Mouse (Mus musculus) limb, embryonic 10.5 days (tissue): ENCODE data around the gene Fbxw10. TPM values are rescaled to one million over a fixed set of nuclear protein-coding genes. Genes with fewer than 3 reads are reported as not detected.

Experiments
- DNase-seq: peaks from one replicate; pipeline ENCODE4 v3.0.0-alpha.2; 2017; ENCODE audit warnings: low spot score
- H3K27ac ChIP-seq: fragments of 300-500 bp; sonication (generic); 2 replicates; pipeline ENCODE4 v1.5.1; 2016; ENCODE audit warnings: mild to moderate bottlenecking
- H3K27me3 ChIP-seq: fragments of 300-500 bp; sonication (generic); 2 replicates; pipeline ENCODE4 v1.6.1; 2016; ENCODE audit warnings: low read depth, mild to moderate bottlenecking; ENCODE audit not compliant: poor library complexity, severe bottlenecking
- H3K36me3 ChIP-seq: fragments of 300-500 bp; sonication (generic); 2 replicates; pipeline ENCODE4 v1.6.1; 2016; ENCODE audit warnings: mild to moderate bottlenecking, moderate library complexity
- H3K4me1 ChIP-seq: fragments of 300-500 bp; sonication (generic); 2 replicates; pipeline ENCODE4 v1.6.1; 2016
- H3K4me3 ChIP-seq: fragments of 300-500 bp; sonication (generic); 2 replicates; pipeline ENCODE4 v1.5.1; 2016; ENCODE audit warnings: mild to moderate bottlenecking, moderate library complexity
- H3K9me3 ChIP-seq: fragments of 300-500 bp; sonication (generic); replicated peaks from 2 replicates; pipeline ENCODE4 v1.6.1; 2016; ENCODE audit warnings: mild to moderate bottlenecking
- WGBS: fragments of 180-500 bp; shearing (Covaris S2); methylation state at CpG from one replicate; pipeline ENCODE4 v1.1.7; 2016; 5-methylcytosine and 5-hydroxymethylcytosine counted together
- polyA plus RNA-seq: library from polyadenylated mRNA; unstranded; fragments of >200 nt; fragmentation: Nextera tagmentation; extraction: Ambion mirVana; gene quantifications from 2 replicates; pipeline ENCODE4 v1.2.1, GENCODE M21; 2016

Fbxw10 gene
- polyA plus RNA-seq = 0.31 and 0.84 TPM in 2 replicates

GRCm38 (mm10) chr11:62846961-62847654 is at the start of gene Fbxw10:
TSS of gene Fbxw10 (plus strand) at chr11:62847069.
- DNase-seq = peak; percentile 48
- H3K4me1 ChIP-seq = peaks cover 25% of the 10 kb centered on the region
- 19% methylated on average over 12 of the region's 12 CpGs for WGBS
- H3K27me3 ChIP-seq = 0 out of 2 replicates have a peak, but pooled peaks cover 5% of the 10 kb centered on the region
- peak within 1 kb of the TSS; percentile 42 for H3K4me3 ChIP-seq
- H3K27ac ChIP-seq = peak within 1 kb of the TSS; percentile 84
- no peaks in the 10 kb centered on the region for H3K9me3 ChIP-seq
- H3K36me3 ChIP-seq = no peaks in the 10 kb centered on the region

- no peak for DNase-seq
- H3K36me3 ChIP-seq = no peaks in the 10 kb centered on the region
- WGBS = 52% methylated on average over 13 of the region's 13 CpGs
- H3K27ac ChIP-seq = no peak overlapping the region
- no peaks in the 10 kb centered on the region for H3K4me1 ChIP-seq
- H3K4me3 ChIP-seq = no peak overlapping the region
- no peaks in the 10 kb centered on the region for H3K9me3 ChIP-seq
- H3K27me3 ChIP-seq = no peaks in the 10 kb centered on the region
These were observed 42.8 kb upstream of the Fbxw10 start for GRCm38 (mm10) chr11:62804119-62804518.

GRCm38 (mm10) chr11:62807965-62808364 is 38.9 kb upstream of the Fbxw10 start:
- DNase-seq = no peak
- H3K27me3 ChIP-seq = no peaks in the 10 kb centered on the region
- 82% methylated on average over 2 of the region's 2 CpGs for WGBS
- no peak overlapping the region for H3K27ac ChIP-seq
- H3K9me3 ChIP-seq = no peaks in the 10 kb centered on the region
- H3K4me1 ChIP-seq = 0 out of 2 replicates have a peak, but pooled peaks cover 3% of the 10 kb centered on the region
- no peaks in the 10 kb centered on the region for H3K36me3 ChIP-seq
- no peak overlapping the region for H3K4me3 ChIP-seq

- DNase-seq = no peak
- H3K9me3 ChIP-seq = no peaks in the 10 kb centered on the region
- no peak overlapping the region for H3K27ac ChIP-seq
- no peak overlapping the region for H3K4me3 ChIP-seq
- no peaks in the 10 kb centered on the region for H3K36me3 ChIP-seq
- no peaks in the 10 kb centered on the region for H3K27me3 ChIP-seq
- 0 out of 2 replicates have a peak, but pooled peaks cover 3% of the 10 kb centered on the region for H3K4me1 ChIP-seq
- WGBS = 79% methylated on average over 4 of the region's 4 CpGs
These were observed 37.7 kb upstream of the Fbxw10 start for GRCm38 (mm10) chr11:62809201-62809600.

DNA sequence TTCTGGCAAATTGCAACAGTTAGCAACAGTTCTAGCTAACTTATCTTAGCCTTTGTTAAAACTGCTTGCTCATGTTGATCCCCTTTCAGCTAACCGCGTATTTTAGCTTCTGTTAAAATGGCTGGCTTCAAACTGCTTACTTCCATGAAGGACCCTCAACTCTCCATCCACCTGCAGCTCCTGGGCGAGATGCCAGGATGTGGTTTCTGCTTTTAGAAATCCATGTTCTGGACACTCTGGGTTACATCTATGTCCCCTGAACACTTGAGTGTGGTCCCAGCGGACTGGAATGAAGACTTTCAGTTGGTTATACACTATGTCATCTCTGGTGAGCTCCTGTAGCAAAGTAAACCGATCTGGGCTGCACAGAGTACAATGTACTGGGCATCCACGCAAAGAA is 34.6 kb upstream of the Fbxw10 start:
- Histone ChIP-seq H3K4me1 (0 out of 2 replicates have a peak, but pooled peaks cover 3% of the 10 kb centered on the region), H3K27ac (no peak overlapping the region), H3K27me3 (no peaks in the 10 kb centered on the region), H3K9me3 (no peaks in the 10 kb centered on the region), H3K36me3 (no peaks in the 10 kb centered on the region), H3K4me3 (no peak overlapping the region)
- no peak for DNase-seq
- WGBS = 93% methylated on average over 6 of the region's 6 CpGs

GRCm38 (mm10) chr11:62813497-62813896 is 33.4 kb upstream of the Fbxw10 start:
- Histone ChIP-seq H3K27me3 (no peaks in the 10 kb centered on the region), H3K9me3 (no peaks in the 10 kb centered on the region), H3K4me1 (peaks cover 5% of the 10 kb centered on the region; the same call in 1 of the 2 replicates), H3K36me3 (no peaks in the 10 kb centered on the region), H3K27ac (no peak overlapping the region), H3K4me3 (no peak overlapping the region)
- WGBS = 74% methylated on average over 1 of the region's 1 CpGs
- no peak for DNase-seq

- WGBS = 71% methylated on average over 6 of the region's 6 CpGs
- no peak for DNase-seq
These were observed 32.8 kb upstream of the Fbxw10 start for GRCm38 (mm10) chr11:62813970-62814624.

GRCm38 (mm10) chr11:62814625-62815024 is 32.2 kb upstream of the Fbxw10 start:
- Histone ChIP-seq H3K4me3 (no peak overlapping the region), H3K9me3 (no peaks in the 10 kb centered on the region), H3K27me3 (0 out of 2 replicates have a peak, but pooled peaks cover 4% of the 10 kb centered on the region), H3K27ac (no peak overlapping the region), H3K36me3 (no peaks in the 10 kb centered on the region), H3K4me1 (peaks cover 8% of the 10 kb centered on the region)
- WGBS = 71% methylated on average over 4 of the region's 4 CpGs
- DNase-seq = no peak

More at GRCm38 (mm10) chr11:62813970-62814624, 32.8 kb upstream of the Fbxw10 start:
- H3K9me3 ChIP-seq = no peaks in the 10 kb centered on the region
- H3K4me1 ChIP-seq = peaks cover 8% of the 10 kb centered on the region; the same call in 1 of the 2 replicates
- H3K27ac ChIP-seq = no peak overlapping the region
- no peak overlapping the region for H3K4me3 ChIP-seq
- H3K27me3 ChIP-seq = 0 out of 2 replicates have a peak, but pooled peaks cover 4% of the 10 kb centered on the region
- H3K36me3 ChIP-seq = no peaks in the 10 kb centered on the region

GRCm38 (mm10) chr11:62815438-62815837 is 31.4 kb upstream of the Fbxw10 start:
- Histone ChIP-seq H3K4me3 (no peak overlapping the region), H3K9me3 (no peaks in the 10 kb centered on the region), H3K27me3 (0 out of 2 replicates have a peak, but pooled peaks cover 4% of the 10 kb centered on the region), H3K36me3 (no peaks in the 10 kb centered on the region), H3K27ac (no peak overlapping the region), H3K4me1 (peaks cover 16% of the 10 kb centered on the region)
- WGBS = 89% methylated on average over 1 of the region's 1 CpGs
- no peak for DNase-seq

DNA sequence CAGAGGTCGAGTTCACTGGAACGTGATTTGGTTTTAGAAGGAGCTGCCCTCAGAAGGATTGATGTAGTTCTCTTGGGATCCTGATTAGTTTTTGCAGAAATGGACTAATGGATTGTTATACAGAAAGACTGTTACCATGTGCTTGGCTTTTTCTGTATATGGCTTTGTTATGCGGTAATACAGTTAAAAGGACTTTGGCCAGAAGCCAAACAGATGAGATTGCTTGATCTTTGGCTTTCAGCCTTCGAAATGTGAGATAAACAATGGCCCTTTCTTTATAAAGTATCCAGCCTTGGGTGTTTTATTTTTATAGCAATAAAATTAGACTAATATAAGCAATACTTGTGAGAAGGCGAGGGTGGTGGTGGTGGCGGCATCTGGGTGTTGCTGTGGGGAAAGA is 30.3 kb upstream of the Fbxw10 start:
- Histone ChIP-seq H3K4me3 (no peak overlapping the region), H3K9me3 (no peaks in the 10 kb centered on the region), H3K27me3 (peaks cover 8% of the 10 kb centered on the region; the same call in 1 of the 2 replicates), H3K27ac (no peak overlapping the region), H3K36me3 (no peaks in the 10 kb centered on the region), H3K4me1 (peaks cover 25% of the 10 kb centered on the region)
- no peak for DNase-seq
- WGBS = 93% methylated on average over 6 of the region's 6 CpGs

GRCm38 (mm10) chr11:62819059-62819686 is 27.7 kb upstream of the Fbxw10 start:
- no peak for DNase-seq
- no peak overlapping the region for H3K27ac ChIP-seq
- peaks cover 8% of the 10 kb centered on the region; the same call in 1 of the 2 replicates for H3K27me3 ChIP-seq
- no peaks in the 10 kb centered on the region for H3K9me3 ChIP-seq
- WGBS = 87% methylated on average over 8 of the region's 8 CpGs
- H3K4me3 ChIP-seq = no peak overlapping the region
- H3K4me1 ChIP-seq = peaks cover 30% of the 10 kb centered on the region
- no peaks in the 10 kb centered on the region for H3K36me3 ChIP-seq

DNA sequence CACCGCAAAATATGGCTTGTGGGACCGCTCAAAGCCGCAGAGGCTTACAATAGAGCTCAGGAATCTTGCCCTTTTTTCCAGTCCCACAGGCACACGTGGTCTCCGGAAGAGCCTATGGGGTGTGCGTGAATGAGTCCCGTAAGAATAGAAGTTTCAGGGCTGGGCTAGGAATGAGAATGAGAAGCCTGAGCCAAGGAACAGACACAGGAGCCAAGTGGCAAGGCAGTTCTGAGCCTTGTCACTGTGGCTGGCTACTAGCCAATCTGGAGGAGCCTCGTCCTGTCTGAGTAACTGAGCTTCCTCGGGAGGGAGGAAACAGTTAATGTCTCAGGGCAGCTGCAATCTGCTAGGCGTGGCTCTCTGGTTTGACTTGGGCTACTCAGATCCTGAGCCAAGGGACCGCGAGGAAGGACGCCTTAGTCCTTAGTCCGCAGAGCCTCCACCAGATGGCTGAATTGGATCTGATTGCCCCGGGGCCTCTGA is 26.8 kb upstream of the Fbxw10 start, which contains the start of gene Trim16:
Gene Trim16, plus strand, starts transcription at position 173 of the 483 bp plus-strand sequence.
- peak; percentile 52 for DNase-seq
- H3K9me3 ChIP-seq = no peaks in the 10 kb centered on the region
- H3K4me1 ChIP-seq = peaks cover 34% of the 10 kb centered on the region

More for the DNA sequence above, 26.8 kb upstream of the Fbxw10 start, which contains the start of gene Trim16:
- 14% methylated on average over 15 of the region's 15 CpGs for WGBS
- Histone ChIP-seq H3K4me3 (peak within 1 kb of the TSS; percentile 40), H3K27me3 (peaks cover 8% of the 10 kb centered on the region; the same call in 1 of the 2 replicates), H3K27ac (peak within 1 kb of the TSS; percentile 79), H3K36me3 (no peaks in the 10 kb centered on the region)
